Mouse (Mus musculus): Measurements from ENCODE around the gene A030003K21Rik. TPM values are rescaled to one million over a fixed set of nuclear protein-coding genes. Genes with fewer than 3 reads are reported as not detected.

A030003K21Rik gene
- polyA plus RNA-seq, 1 experiment = not detected

DNA sequence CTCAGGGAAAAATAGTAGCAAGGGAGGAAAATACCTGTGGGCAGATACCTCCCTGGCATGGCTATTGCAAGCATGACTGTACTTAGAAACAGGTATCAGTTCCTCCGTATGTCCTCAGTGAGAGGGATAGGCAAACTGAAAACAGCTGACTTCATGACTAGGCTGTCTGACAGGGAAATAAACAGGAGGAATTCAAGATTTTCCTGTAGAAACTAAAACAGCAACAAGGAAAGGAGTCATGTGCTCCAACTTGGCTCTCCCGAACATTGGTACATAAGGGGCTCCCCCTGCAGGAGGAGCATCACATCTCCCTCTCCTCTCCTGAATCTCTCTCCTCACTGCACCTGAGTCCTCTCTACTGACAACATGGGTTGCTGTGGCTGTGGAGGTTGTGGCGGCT lies 30.2 kb downstream of the A030003K21Rik start, which contains the start of gene A030005L19Rik:
Gene A030005L19Rik, plus strand, starts transcription at position 301 of the 400 bp plus-strand sequence.
- WGBS = 90% methylated on average over 3 of the region's 3 CpGs
- no peak for TF ChIP-seq CTCF (IDR thresholded peaks at IDR 0.05; ENCODE audit: extremely low read depth, insufficient read depth, insufficient read length, insufficient replicate concordance)
- no peak for TF ChIP-seq POLR2A (IDR thresholded peaks at IDR 0.05; ENCODE audit: low read depth, low read length)
- no peaks in the 10 kb centered on the region for H3K4me1 ChIP-seq (ENCODE audit: control insufficient read depth, insufficient read depth, insufficient read length)
- no peaks in the 10 kb centered on the region for H3K27me3 ChIP-seq (ENCODE audit: control insufficient read depth, insufficient read depth, low read length)
- DNase-seq (ENCODE audit: low read depth in 1 of 2, low spot score in 2 of 2) = no peak
- no peaks in the 10 kb centered on the region for H3K36me3 ChIP-seq (ENCODE audit: control insufficient read depth, insufficient read depth, low read length)
- no peak within 1 kb of the TSS for H3K27ac ChIP-seq (ENCODE audit: insufficient read depth, low read length)
- no peak within 1 kb of the TSS for H3K4me3 ChIP-seq (ENCODE audit: extremely low read depth, insufficient read depth, insufficient read length)

DNA sequence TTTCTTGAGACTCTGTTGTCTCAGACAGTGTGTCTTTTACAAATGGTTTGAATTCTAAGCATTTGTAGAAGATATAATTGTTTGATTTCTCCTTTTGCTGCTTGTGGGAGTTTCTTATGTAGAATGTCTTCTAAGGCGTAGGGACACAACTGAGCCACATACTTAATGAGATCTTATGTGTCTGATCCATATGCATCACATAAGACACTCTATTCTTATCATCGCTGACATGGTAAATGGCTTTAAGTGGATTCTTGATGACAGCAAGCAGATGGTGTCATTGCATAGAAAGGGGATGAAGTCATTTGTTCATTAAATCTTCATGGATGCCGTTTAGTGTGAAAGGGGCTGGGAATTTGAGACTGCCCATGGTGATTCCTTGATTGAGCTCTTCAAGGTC lies 37.3 kb downstream of the A030003K21Rik start:
- Histone ChIP-seq H3K4me1 (ENCODE audit: control insufficient read depth, insufficient read depth, insufficient read length) (no peaks in the 10 kb centered on the region), H3K27me3 (ENCODE audit: control insufficient read depth, insufficient read depth, low read length) (no peaks in the 10 kb centered on the region), H3K4me3 (ENCODE audit: extremely low read depth, insufficient read depth, insufficient read length) (no peak overlapping the region), H3K27ac (ENCODE audit: insufficient read depth, low read length) (no peak overlapping the region), H3K36me3 (ENCODE audit: control insufficient read depth, insufficient read depth, low read length) (peaks cover 7% of the 10 kb centered on the region; the same call in 1 of the 2 replicates)
- no peak for TF ChIP-seq CTCF (IDR thresholded peaks at IDR 0.05; ENCODE audit: extremely low read depth, insufficient read depth, insufficient read length, insufficient replicate concordance)
- no peak for TF ChIP-seq POLR2A (IDR thresholded peaks at IDR 0.05; ENCODE audit: low read depth, low read length)
- 89% methylated on average over 3 of the region's 3 CpGs for WGBS
- DNase-seq (ENCODE audit: low read depth in 1 of 2, low spot score in 2 of 2) = no peak

DNA sequence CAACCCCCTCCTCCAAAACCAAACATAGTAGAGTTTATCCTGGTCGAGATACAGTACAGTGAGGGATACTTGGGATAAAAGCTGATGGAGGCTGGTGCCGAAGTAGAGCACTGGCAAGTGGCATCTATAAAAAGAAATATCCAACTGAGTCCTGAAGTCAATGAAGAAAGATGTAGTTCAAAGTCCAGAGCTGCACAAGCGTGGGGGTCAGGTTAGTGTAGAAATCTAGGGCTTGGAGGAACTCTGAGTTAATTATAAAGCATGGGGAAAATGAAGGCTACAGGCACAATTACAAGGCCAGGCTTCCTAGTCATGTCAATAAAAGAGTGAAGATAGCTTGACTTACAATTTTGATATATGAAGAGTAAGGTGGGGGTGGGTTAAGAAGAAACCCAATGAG lies 42.0 kb downstream of the A030003K21Rik start:
- peaks cover 10% of the 10 kb centered on the region for H3K36me3 ChIP-seq (ENCODE audit: control insufficient read depth, insufficient read depth, low read length)
- no peaks in the 10 kb centered on the region for H3K27me3 ChIP-seq (ENCODE audit: control insufficient read depth, insufficient read depth, low read length)
- TF ChIP-seq CTCF (IDR thresholded peaks at IDR 0.05; ENCODE audit: extremely low read depth, insufficient read depth, insufficient read length, insufficient replicate concordance) = no peak
- TF ChIP-seq POLR2A (IDR thresholded peaks at IDR 0.05; ENCODE audit: low read depth, low read length) = no peak
- DNase-seq (ENCODE audit: low read depth in 1 of 2, low spot score in 2 of 2) = no peak
- WGBS = 91% methylated on average over 3 of the region's 3 CpGs
- no peaks in the 10 kb centered on the region for H3K4me1 ChIP-seq (ENCODE audit: control insufficient read depth, insufficient read depth, insufficient read length)
- H3K4me3 ChIP-seq (ENCODE audit: extremely low read depth, insufficient read depth, insufficient read length) = no peak overlapping the region
- H3K27ac ChIP-seq (ENCODE audit: insufficient read depth, low read length) = no peak overlapping the region; the same call in 1 of the 2 replicates

DNA sequence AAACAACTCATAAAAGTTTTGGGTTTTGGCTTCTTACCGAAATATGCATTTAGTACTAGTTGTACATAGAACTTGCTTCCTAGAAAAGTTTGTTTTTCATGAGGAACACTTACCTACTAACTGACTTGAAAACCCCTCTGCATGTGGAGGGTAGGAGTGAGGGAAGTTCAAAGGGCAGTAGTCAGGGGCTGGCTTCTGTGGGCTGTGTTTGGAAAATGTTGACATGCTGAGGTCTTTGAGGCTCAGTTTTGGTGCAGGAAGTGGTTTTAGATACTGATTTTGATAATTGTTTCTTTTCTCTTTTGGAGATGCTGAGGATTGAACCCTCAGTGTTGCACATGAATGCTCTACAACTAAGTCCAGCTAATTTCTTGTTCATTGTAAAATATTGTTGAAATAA lies 42.6 kb downstream of the A030003K21Rik start:
- DNase-seq (ENCODE audit: low read depth in 1 of 2, low spot score in 2 of 2) = peak in 1 of 2 experiments; percentile 25
- TF ChIP-seq CTCF (IDR thresholded peaks at IDR 0.05; ENCODE audit: extremely low read depth, insufficient read depth, insufficient read length, insufficient replicate concordance) (no peak), POLR2A (IDR thresholded peaks at IDR 0.05; ENCODE audit: low read depth, low read length) (no peak)
- H3K27me3 ChIP-seq (ENCODE audit: control insufficient read depth, insufficient read depth, low read length) = no peaks in the 10 kb centered on the region
- no peaks in the 10 kb centered on the region for H3K4me1 ChIP-seq (ENCODE audit: control insufficient read depth, insufficient read depth, insufficient read length)
- H3K27ac ChIP-seq (ENCODE audit: insufficient read depth, low read length) = no peak overlapping the region
- 70% methylated on average over 1 of the region's 1 CpGs for WGBS
- peaks cover 11% of the 10 kb centered on the region for H3K36me3 ChIP-seq (ENCODE audit: control insufficient read depth, insufficient read depth, low read length)
- no peak overlapping the region for H3K4me3 ChIP-seq (ENCODE audit: extremely low read depth, insufficient read depth, insufficient read length)

- Histone ChIP-seq H3K4me1 (ENCODE audit: control insufficient read depth, insufficient read depth, insufficient read length) (no peaks in the 10 kb centered on the region), H3K36me3 (ENCODE audit: control insufficient read depth, insufficient read depth, low read length) (peaks cover 13% of the 10 kb centered on the region), H3K4me3 (ENCODE audit: extremely low read depth, insufficient read depth, insufficient read length) (no peak overlapping the region), H3K27me3 (ENCODE audit: control insufficient read depth, insufficient read depth, low read length) (no peaks in the 10 kb centered on the region), H3K27ac (ENCODE audit: insufficient read depth, low read length) (0 out of 2 replicates have a peak overlapping the region, but pooled peaks have one; percentile 38)
- TF ChIP-seq CTCF (IDR thresholded peaks at IDR 0.05; ENCODE audit: extremely low read depth, insufficient read depth, insufficient read length, insufficient replicate concordance) (no peak), POLR2A (IDR thresholded peaks at IDR 0.05; ENCODE audit: low read depth, low read length) (no peak)
- DNase-seq (ENCODE audit: low read depth in 1 of 2, low spot score in 2 of 2) = no peak
- 93% methylated on average over 7 of the region's 7 CpGs for WGBS
Measured at GRCm38 (mm10) chr1:82893269-82893668, 49.9 kb downstream of the A030003K21Rik start.

Other genes starting within 250 kb of the A030003K21Rik start
- 31.6 and 34.8 TPM in 2 replicates for gene Mff, start 218.5 kb downstream of the A030003K21Rik start, polyA plus RNA-seq (2012; rRNA removed)
- gene Tm4sf20, start 174.9 kb downstream of the A030003K21Rik start, polyA plus RNA-seq (2012; rRNA removed) = not detected in 2 replicates
- gene Gm47791, start 172.1 kb downstream of the A030003K21Rik start, polyA plus RNA-seq (2012; rRNA removed) = not detected in 2 replicates
- gene Agfg1, start 103.9 kb downstream of the A030003K21Rik start, polyA plus RNA-seq (2012; rRNA removed) = 32.2 and 41.1 TPM in 2 replicates
- gene A030005L19Rik, start 30.1 kb downstream of the A030003K21Rik start, polyA plus RNA-seq (2012; rRNA removed) = 1.2 and 1.4 TPM in 2 replicates
- gene A030014E15Rik, start 18.5 kb downstream of the A030003K21Rik start, polyA plus RNA-seq (2012; rRNA removed) = not detected in 2 replicates
- gene Gm6217, start 12.0 kb downstream of the A030003K21Rik start, polyA plus RNA-seq (2012; rRNA removed) = not detected in 2 replicates
- gene Gm7544, start 12.6 kb upstream of the A030003K21Rik start, polyA plus RNA-seq (2012; rRNA removed) = not detected in 2 replicates
- not detected in 2 replicates for gene Gm47955, start 16.9 kb upstream of the A030003K21Rik start, polyA plus RNA-seq (2012; rRNA removed)
- gene Gm47959, start 57.2 kb upstream of the A030003K21Rik start, polyA plus RNA-seq (2012; rRNA removed) = not detected in 2 replicates
- 0.13 and 0.21 TPM in 2 replicates for gene Slc19a3, start 95.1 kb upstream of the A030003K21Rik start, polyA plus RNA-seq (2012; rRNA removed)
- gene Krtap28-10, start 99.1 kb upstream of the A030003K21Rik start, polyA plus RNA-seq (2012; rRNA removed) = not detected in 2 replicates
- not detected in 2 replicates for gene Gm47969, start 101.5 kb upstream of the A030003K21Rik start, polyA plus RNA-seq (2012; rRNA removed)
- not detected in 2 replicates for gene A030005K14Rik, start 116.0 kb upstream of the A030003K21Rik start, polyA plus RNA-seq (2012; rRNA removed)
- not detected in 2 replicates for gene Krtap28-13, start 117.5 kb upstream of the A030003K21Rik start, polyA plus RNA-seq (2012; rRNA removed)
- gene Ccl20, start 173.4 kb upstream of the A030003K21Rik start, polyA plus RNA-seq (2012; rRNA removed) = not detected in 2 replicates
- gene Daw1, start 216.4 kb upstream of the A030003K21Rik start, polyA plus RNA-seq (2012; rRNA removed) = not detected in 2 replicates